Mouse (Mus musculus) liver, postnatal 0 days (tissue): ENCODE data around the gene Nrxn1.

Experiments
- CTCF ChIP-seq: sonication (generic); IDR thresholded peaks from 2 replicates; pipeline ENCODE4 v1.5.1; 2016; ENCODE audit warnings: antibody characterized with exemption, low read depth
- EP300 ChIP-seq: IDR thresholded peaks from 2 replicates; pipeline ENCODE4 v1.6.1; 2016; ENCODE audit warnings: antibody characterized with exemption, low read depth, mild to moderate bottlenecking

DNA sequence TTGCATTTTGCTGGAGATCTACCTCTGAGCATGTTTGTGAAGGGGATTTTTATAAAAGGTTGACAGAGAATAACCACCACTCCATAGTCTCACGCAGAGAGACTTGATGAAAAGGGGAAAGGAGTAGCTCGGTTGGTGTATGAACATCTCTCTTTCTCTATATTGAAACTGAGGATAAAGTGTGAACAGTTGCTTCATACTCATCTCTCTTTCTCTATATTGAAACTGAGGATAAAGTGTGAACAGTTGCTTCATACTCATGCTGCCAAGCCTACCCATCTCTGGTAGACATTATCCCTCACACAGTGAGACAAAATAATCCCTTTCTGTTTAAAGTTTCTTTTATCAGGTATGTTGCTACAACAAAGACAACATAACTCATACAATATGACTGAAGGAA lies 854.4 kb downstream of the Nrxn1 start:
- TF ChIP-seq CTCF (no peak), EP300 (no peak)
